10 mouse cellular contexts compared by ENCODE assay signal in genomic region chr5:127234715-127235114, GRCm38 (mm10). TPM values are rescaled to one million over a fixed set of nuclear protein-coding genes. Genes with fewer than 3 reads are reported as not detected.
DNase-seq lines count a peak whose midpoint lies in the region; ATAC-seq and TF ChIP-seq lines count a peak whose summit lies in the region.
"Had no signal": no experiment of that assay in that cellular context is flagged by ENCODE, and none has a peak within 500 bp of the region (broad histone marks: within the 10 kb centered on the region; RNA-seq: fewer than 3 reads in every experiment).

No protein-coding gene starts in this region.

- TF ChIP-seq POLR2A in cerebellum, adult 2 months (IDR thresholded peaks at IDR 0.05; ENCODE audit: borderline replicate concordance, insufficient read depth, low read length): no peak

- peak overlapping the region; percentile 14; the same call in 1 of the 2 replicates for H3K4me2 ChIP-seq in midbrain, embryonic 15.5 days

- H3K9me3 ChIP-seq in midbrain, embryonic 15.5 days: no peaks in the 10 kb centered on the region
- H3K9me3 ChIP-seq: stomach, embryonic 15.5 days had no signal

- H3K27ac ChIP-seq in cerebellum, adult 2 months (ENCODE audit: insufficient read depth, low read length): no peak overlapping the region
- H3K27ac ChIP-seq in midbrain, embryonic 15.5 days: peak overlapping the region; percentile 57
- H3K27ac ChIP-seq: stomach, embryonic 15.5 days had no signal

- peak; percentile 76 to 77 for DNase-seq in cerebellum, postnatal 10 days
- no peak for DNase-seq in cerebellum, adult 2 months
- DNase-seq in brain, adult 2 months (ENCODE audit: low read depth, low spot score): peak; percentile 25
- peak; percentile 79 for DNase-seq in forelimb bud, embryonic 11.5 days (ENCODE audit: low read depth, low spot score)
- no peak for DNase-seq in layer of hippocampus, adult 8-10 months (ENCODE audit: low spot score in 2 of 2)
- no peak for DNase-seq in adrenal gland, postnatal 36 days
- no peak for DNase-seq in adrenal gland, adult 8-10 months

- no peak overlapping the region for H3K9ac ChIP-seq in midbrain, embryonic 15.5 days
- H3K9ac ChIP-seq: stomach, embryonic 15.5 days had no signal

- no peak for TF ChIP-seq CTCF in cerebellum, adult 2 months (IDR thresholded peaks at IDR 0.05; ENCODE audit: borderline replicate concordance, insufficient read depth, low read depth, low read length)

- no peak overlapping the region for H3K4me3 ChIP-seq in cerebellum, adult 2 months (replicated peaks; ENCODE audit: insufficient read depth, low read depth, low read length)
- no peak overlapping the region for H3K4me3 ChIP-seq in midbrain, embryonic 15.5 days
- H3K4me3 ChIP-seq: stomach, embryonic 15.5 days had no signal

- peak; percentile 74 for ATAC-seq in midbrain, embryonic 15.5 days (replicated peaks)

- WGBS in cerebellum, adult 2 months: 28% methylated on average over 7 of the region's 7 CpGs
- 2% methylated on average over 7 of the region's 7 CpGs for WGBS in midbrain, embryonic 15.5 days

- 0 out of 2 replicates have a peak, but pooled peaks cover 2% of the 10 kb centered on the region for H3K4me1 ChIP-seq in cerebellum, adult 2 months (ENCODE audit: control insufficient read depth, insufficient read depth, low read length)
- peaks cover 14% of the 10 kb centered on the region for H3K4me1 ChIP-seq in midbrain, embryonic 15.5 days
- H3K4me1 ChIP-seq: stomach, embryonic 15.5 days had no signal

- H3K27me3 ChIP-seq in cerebellum, adult 2 months (ENCODE audit: control insufficient read depth, insufficient read depth, low read length): no peaks in the 10 kb centered on the region; the same call in 1 of the 2 replicates
- H3K27me3 ChIP-seq in midbrain, embryonic 15.5 days (replicated peaks): peaks cover 22% of the 10 kb centered on the region

- H3K36me3 ChIP-seq in midbrain, embryonic 15.5 days (replicated peaks): no peaks in the 10 kb centered on the region
- H3K36me3 ChIP-seq: stomach, embryonic 15.5 days had no signal

RNA-seq across cellular contexts. Expression of gene Tmem132c, which starts 6.9 kb away (rescaled TPM):
- 14.0 TPM in 2 replicates for polyA plus RNA-seq in cerebellum, adult 2 months (2012; rRNA removed)
- 11.5 and 13.3 TPM in 2 replicates for polyA plus RNA-seq in midbrain, embryonic 15.5 days (2015; fragmentation: Nextera tagmentation; extraction: Ambion mirVana)
- total RNA-seq in layer of hippocampus, adult 8-10 months (2022): 1 to 10 TPM; 3.9 to 4.1 (median 4.0) TPM
- under 1 TPM; 0.72 to 0.73 TPM for total RNA-seq in adrenal gland, postnatal 36 days (2021)
- total RNA-seq in adrenal gland, adult 8-10 months (2022): under 1 TPM; 0.35 to 0.75 (median 0.39) TPM
- total RNA-seq: common myeloid progenitor, adult 5-6 weeks had no signal

Comparison
In these comparisons a context has a peak if more than half of its experiments do, and no peak if none do; other contexts are left out.
1. DNase-seq: peak in cerebellum, postnatal 10 days (2 of 2), brain, adult 2 months (single experiment) and forelimb bud, embryonic 11.5 days (single experiment); none in cerebellum, adult 2 months (0 of 2), layer of hippocampus, adult 8-10 months (0 of 2), adrenal gland, postnatal 36 days (0 of 2) and adrenal gland, adult 8-10 months (single experiment).